Mouse (Mus musculus) activated CD4-positive, CD25-positive, alpha-beta regulatory T cell, adult 4 months (primary cell): ENCODE measurements around the gene Ifi27l2a. TPM values are rescaled to one million over a fixed set of nuclear protein-coding genes. Genes with fewer than 3 reads are reported as not detected.

Experiments
- ATAC-seq: one replicate; pipeline ENCODE4 v1.8.0; 2017
- polyA plus RNA-seq, 2 experiments: library from polyadenylated mRNA; unstranded; fragments of 100-300 nt; shearing (Covaris generic); gene quantifications; one replicate each; pipeline ENCODE4 v1.2.1; 2017

Ifi27l2a gene
- polyA plus RNA-seq, 2 experiments from 2014 or later = 1,686 to 1,965 TPM

- ATAC-seq = peak; percentile 98
These were observed 17.6 kb downstream of the Ifi27l2a start, which contains the start of gene Ddx24 for GRCm38 (mm10) chr12:103425729-103426470. TSS of gene Ddx24 (minus strand) at chr12:103425830.

- peak; percentile 2 for ATAC-seq
These were observed 18.3 kb downstream of the Ifi27l2a start for GRCm38 (mm10) chr12:103425016-103425728.

GRCm38 (mm10) chr12:103408144-103408543, 35.3 kb downstream of the Ifi27l2a start:
- no peak for ATAC-seq

- ATAC-seq = no peak
These were observed 35.8 kb downstream of the Ifi27l2a start, which contains the start of gene 9330161L09Rik for GRCm38 (mm10) chr12:103407720-103408119. TSS of gene 9330161L09Rik (minus strand) at chr12:103407820.

GRCm38 (mm10) chr12:103404131-103404530, 39.3 kb downstream of the Ifi27l2a start:
- no peak for ATAC-seq

GRCm38 (mm10) chr12:103396751-103397150, 46.7 kb downstream of the Ifi27l2a start:
- no peak for ATAC-seq

- no peak for ATAC-seq
These were observed 47.8 kb downstream of the Ifi27l2a start for GRCm38 (mm10) chr12:103395486-103396275.

- ATAC-seq = no peak
These were observed 50.0 kb downstream of the Ifi27l2a start for GRCm38 (mm10) chr12:103393528-103393927.

Other genes starting within 250 kb of the Ifi27l2a start
- not detected for gene Prima1, start 201.5 kb downstream of the Ifi27l2a start, polyA plus RNA-seq
- gene Fam181a, start 132.7 kb downstream of the Ifi27l2a start, polyA plus RNA-seq = not detected
- gene Asb2, start 87.7 kb downstream of the Ifi27l2a start, polyA plus RNA-seq = 10 to 100 TPM; 14.2 to 37.7 TPM
- 1 to 10 TPM; 1.7 TPM for gene Otub2, start 55.0 kb downstream of the Ifi27l2a start, polyA plus RNA-seq
- gene 9330161L09Rik, start 35.9 kb downstream of the Ifi27l2a start, polyA plus RNA-seq = 1 to 10 TPM in 1 of 2 experiments, not detected in 1; 1.1 TPM
- 100 to 1,000 TPM; 193 to 282 TPM for gene Ddx24, start 17.9 kb downstream of the Ifi27l2a start, polyA plus RNA-seq
- 100 to 1,000 TPM; 252 to 334 TPM for gene Ifi27, start 9.5 kb downstream of the Ifi27l2a start, polyA plus RNA-seq
- gene Ifi27l2b, start 13.5 kb upstream of the Ifi27l2a start, polyA plus RNA-seq = not detected
- under 1 TPM in 1 of 2 experiments, not detected in 1; 0.17 TPM for gene Ppp4r4, start 88.6 kb upstream of the Ifi27l2a start, polyA plus RNA-seq
- not detected for gene Serpina10, start 187.8 kb upstream of the Ifi27l2a start, polyA plus RNA-seq
- gene Serpina6, start 213.5 kb upstream of the Ifi27l2a start, polyA plus RNA-seq = not detected
- not detected for gene Serpina16, start 232.5 kb upstream of the Ifi27l2a start, polyA plus RNA-seq